Mouse (Mus musculus) forebrain, embryonic 14.5 days (tissue): ENCODE measurements around the gene Synm. TPM values are rescaled to one million over a fixed set of nuclear protein-coding genes. Genes with fewer than 3 reads are reported as not detected.

Experiments
- ATAC-seq: fragments of 200-750 bp; cut with Nextera tagmentation; 2 replicates; pipeline ENCODE4 v1.8.0; 2017; ENCODE audit warnings: mild to moderate bottlenecking, moderate library complexity
- DNase-seq: peaks from one replicate; pipeline ENCODE4 v3.0.0-alpha.2; 2015; ENCODE audit warnings: low spot score
- H3K27ac ChIP-seq: fragments of 300-500 bp; sonication (generic); 2 replicates; pipeline ENCODE4 v1.5.1; 2014; ENCODE audit warnings: low read depth, mild to moderate bottlenecking, control low read depth, low read length, moderate library complexity
- H3K27me3 ChIP-seq: fragments of 300-500 bp; sonication (generic); replicated peaks from 2 replicates; pipeline ENCODE4 v1.6.1; 2014; ENCODE audit warnings: low read length, control low read depth, mixed read lengths; ENCODE audit not compliant: control insufficient read depth, insufficient read depth
- H3K36me3 ChIP-seq: fragments of 300-500 bp; sonication (generic); 2 replicates; pipeline ENCODE4 v1.6.1; 2014; ENCODE audit warnings: low read length, control low read depth; ENCODE audit not compliant: control insufficient read depth, insufficient read depth
- H3K4me1 ChIP-seq: fragments of 300-500 bp; sonication (generic); 2 replicates; pipeline ENCODE4 v1.6.1; 2014; ENCODE audit warnings: antibody characterized with exemption, low read length, control low read depth; ENCODE audit not compliant: control insufficient read depth, insufficient read depth
- H3K4me2 ChIP-seq: fragments of 300-500 bp; sonication (generic); 2 replicates; pipeline ENCODE4 v1.6.1; 2014; ENCODE audit warnings: mild to moderate bottlenecking, control low read depth, low read length
- H3K4me3 ChIP-seq: fragments of 300-500 bp; sonication (generic); 2 replicates; pipeline ENCODE4 v1.5.1; 2014; ENCODE audit warnings: low read depth, low read length, control low read depth
- H3K9ac ChIP-seq: fragments of 300-500 bp; sonication (generic); 2 replicates; pipeline ENCODE4 v1.6.1; 2014; ENCODE audit warnings: mild to moderate bottlenecking, low read length, control low read depth, moderate library complexity
- H3K9me3 ChIP-seq: fragments of 300-500 bp; sonication (generic); replicated peaks from 2 replicates; pipeline ENCODE4 v1.6.1; 2016; ENCODE audit warnings: low read length, control low read depth, mixed read lengths; ENCODE audit not compliant: control insufficient read depth
- WGBS: fragments of 180-500 bp; shearing (Covaris S2); extraction: QIAGEN DNeasy Blood & Tissue Kit; methylation state at CpG from one replicate; pipeline ENCODE4 v1.1.7; 2014; 5-methylcytosine and 5-hydroxymethylcytosine counted together
- polyA plus RNA-seq: library from polyadenylated mRNA; unstranded; fragments of >200 nt; fragmentation: Nextera tagmentation; extraction: Ambion mirVana; gene quantifications from 2 replicates; pipeline ENCODE4 v1.2.1, GENCODE M21; 2014

Synm gene
- polyA plus RNA-seq, 1 experiment from 2014 or later = 1.4 TPM

DNA sequence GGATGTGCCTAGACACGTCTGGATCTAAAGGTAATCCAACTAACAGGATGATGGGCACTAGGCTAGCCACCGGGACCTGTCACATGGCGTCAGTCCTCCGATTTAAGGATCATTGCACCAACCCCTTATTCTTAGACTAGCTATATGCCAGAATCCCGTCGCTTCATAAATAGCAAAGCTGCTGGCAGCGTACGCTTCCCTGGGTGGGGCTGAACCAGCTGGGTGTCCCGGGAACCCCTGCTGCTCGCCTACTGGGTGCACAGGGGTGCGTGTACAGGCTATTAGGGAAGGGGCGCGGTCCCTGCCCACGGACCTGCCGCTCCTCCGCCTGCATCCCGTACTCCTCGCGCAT is 1.1 kb downstream of the Synm start:
- under 1% methylated on average over 19 of the region's 19 CpGs for WGBS
- Histone ChIP-seq H3K27ac (no peak overlapping the region; the same call in 1 of the 2 replicates), H3K4me3 (peak overlapping the region; percentile 55), H3K4me2 (peak overlapping the region; percentile 98), H3K9me3 (no peaks in the 10 kb centered on the region), H3K27me3 (0 out of 2 replicates have a peak, but pooled peaks cover 12% of the 10 kb centered on the region), H3K36me3 (no peaks in the 10 kb centered on the region), H3K9ac (peak overlapping the region; percentile 62), H3K4me1 (no peaks in the 10 kb centered on the region)
- DNase-seq (no peak), ATAC-seq (no peak)

DNA sequence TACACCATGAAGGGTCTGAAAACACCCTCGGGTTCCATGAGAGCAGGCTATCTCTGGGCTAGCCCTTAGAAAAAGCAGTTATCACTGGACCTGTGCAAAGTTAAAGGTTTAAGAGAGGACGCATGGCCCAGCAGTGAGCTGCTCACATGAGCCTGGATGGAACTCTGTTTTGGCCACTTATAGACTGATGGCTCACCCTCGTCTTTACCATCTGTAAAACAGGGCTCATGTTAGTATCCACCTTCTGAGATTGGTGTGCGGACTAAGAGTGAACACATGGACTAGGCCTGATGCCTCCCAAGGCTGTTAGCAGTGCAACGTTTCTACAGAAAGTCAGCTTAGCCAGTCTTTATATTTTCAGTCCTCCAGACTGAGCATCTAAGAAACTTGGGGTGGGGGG is 2.9 kb downstream of the Synm start:
- WGBS = 60% methylated on average over 5 of the region's 5 CpGs
- 0 out of 2 replicates have a peak, but pooled peaks cover 12% of the 10 kb centered on the region for H3K27me3 ChIP-seq
- ATAC-seq (no peak), DNase-seq (no peak)
- H3K9me3 ChIP-seq = no peaks in the 10 kb centered on the region
- no peak overlapping the region for H3K9ac ChIP-seq
- H3K27ac ChIP-seq = no peak overlapping the region
- H3K36me3 ChIP-seq = no peaks in the 10 kb centered on the region
- no peak overlapping the region for H3K4me3 ChIP-seq
- no peak overlapping the region for H3K4me2 ChIP-seq
- H3K4me1 ChIP-seq = no peaks in the 10 kb centered on the region

DNA sequence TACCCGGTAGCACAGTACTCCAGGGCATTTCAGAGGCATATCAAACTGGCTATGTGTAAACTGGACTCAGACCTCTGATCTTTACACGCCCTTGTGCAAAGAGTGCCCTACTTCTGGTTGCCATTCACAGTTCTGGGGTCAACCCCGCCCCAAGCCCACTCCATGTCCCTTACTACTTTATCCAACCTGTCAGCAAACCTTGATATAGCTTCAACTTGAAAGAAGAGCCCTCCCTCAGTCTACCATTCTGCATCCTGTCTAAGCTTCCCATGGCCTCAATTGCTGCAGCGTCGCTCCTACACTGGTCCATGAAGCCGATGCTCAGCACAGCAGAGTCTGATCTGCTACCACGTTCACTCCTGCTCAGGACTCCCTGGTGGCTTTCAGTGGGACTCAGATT is 4.2 kb downstream of the Synm start:
- 80% methylated on average over 7 of the region's 7 CpGs for WGBS
- DNase-seq (no peak), ATAC-seq (no peak)
- Histone ChIP-seq H3K4me2 (no peak overlapping the region), H3K27ac (no peak overlapping the region), H3K4me1 (no peaks in the 10 kb centered on the region), H3K9me3 (no peaks in the 10 kb centered on the region), H3K9ac (no peak overlapping the region), H3K27me3 (0 out of 2 replicates have a peak, but pooled peaks cover 12% of the 10 kb centered on the region), H3K4me3 (no peak overlapping the region), H3K36me3 (no peaks in the 10 kb centered on the region)

DNA sequence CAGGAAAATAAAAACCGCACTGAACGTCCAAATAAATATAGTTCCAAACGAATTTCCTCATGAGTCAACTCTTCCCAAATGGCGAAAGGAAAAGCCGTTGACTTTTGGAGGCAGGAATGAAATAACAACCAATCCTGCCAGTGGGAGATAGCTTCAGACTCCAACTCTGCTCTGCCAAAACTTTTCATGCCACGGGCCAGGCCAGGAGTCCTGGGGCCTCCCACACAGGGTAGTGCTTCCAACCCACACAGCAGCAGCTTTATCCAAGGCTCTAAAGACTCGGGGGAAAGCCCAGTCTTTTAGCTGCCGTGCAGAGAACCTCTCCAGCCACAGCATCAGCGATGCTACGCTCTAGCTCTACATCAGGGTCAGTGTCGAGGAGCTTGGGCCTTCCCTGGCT is 4.9 kb downstream of the Synm start:
- H3K9me3 ChIP-seq = no peaks in the 10 kb centered on the region
- H3K27me3 ChIP-seq = 0 out of 2 replicates have a peak, but pooled peaks cover 12% of the 10 kb centered on the region
- H3K4me2 ChIP-seq = no peak overlapping the region
- no peaks in the 10 kb centered on the region for H3K4me1 ChIP-seq
- no peak for ATAC-seq
- no peak overlapping the region for H3K4me3 ChIP-seq
- 76% methylated on average over 11 of the region's 11 CpGs for WGBS
- H3K36me3 ChIP-seq = no peaks in the 10 kb centered on the region
- no peak overlapping the region for H3K27ac ChIP-seq
- H3K9ac ChIP-seq = no peak overlapping the region
- no peak for DNase-seq

- ATAC-seq (no peak), DNase-seq (peak; percentile 33)
These were observed 9.9 kb downstream of the Synm start for GRCm38 (mm10) chr7:67749441-67750239.

GRCm38 (mm10) chr7:67747731-67748305 is 11.7 kb downstream of the Synm start:
- H3K36me3 ChIP-seq = no peaks in the 10 kb centered on the region
- 97% methylated on average over 4 of the region's 4 CpGs for WGBS
- no peak for DNase-seq

More at GRCm38 (mm10) chr7:67749441-67750239, 9.9 kb downstream of the Synm start:
- Histone ChIP-seq H3K36me3 (no peaks in the 10 kb centered on the region), H3K27me3 (no peaks in the 10 kb centered on the region), H3K4me3 (no peak overlapping the region), H3K4me2 (no peak overlapping the region), H3K9me3 (no peaks in the 10 kb centered on the region), H3K4me1 (no peaks in the 10 kb centered on the region; the same call in 1 of the 2 replicates), H3K27ac (no peak overlapping the region), H3K9ac (no peak overlapping the region)
- WGBS = 80% methylated on average over 4 of the region's 4 CpGs

DNA sequence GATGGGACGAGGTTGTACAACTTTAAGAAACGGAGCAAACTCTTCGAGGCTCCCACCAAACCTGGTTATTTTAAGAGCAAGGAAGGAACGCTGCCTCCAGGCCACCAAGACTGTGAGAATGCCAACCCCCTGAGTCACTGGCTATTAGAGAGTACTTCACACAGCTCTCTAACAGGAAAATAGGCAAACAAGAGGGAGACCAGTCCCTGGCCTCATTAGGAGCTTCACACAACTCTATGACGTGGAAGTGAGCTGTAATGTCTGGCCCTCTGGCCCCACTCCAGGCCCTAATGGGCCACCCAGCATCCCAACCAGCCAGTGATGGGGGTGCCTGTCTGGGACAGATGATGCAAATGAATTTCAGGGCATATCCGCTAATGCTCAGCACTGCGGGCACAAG is 17.8 kb downstream of the Synm start:
- no peak overlapping the region for H3K9ac ChIP-seq
- ATAC-seq = peak; percentile 78

More at GRCm38 (mm10) chr7:67747731-67748305, 11.7 kb downstream of the Synm start:
- H3K27me3 ChIP-seq = no peaks in the 10 kb centered on the region
- no peaks in the 10 kb centered on the region; the same call in 1 of the 2 replicates for H3K4me1 ChIP-seq
- H3K9ac ChIP-seq = no peak overlapping the region
- H3K4me2 ChIP-seq = no peak overlapping the region
- no peak overlapping the region for H3K4me3 ChIP-seq
- no peak for ATAC-seq
- H3K9me3 ChIP-seq = no peaks in the 10 kb centered on the region
- H3K27ac ChIP-seq = no peak overlapping the region

GRCm38 (mm10) chr7:67740796-67741195 is 18.7 kb downstream of the Synm start:
- DNase-seq = no peak
- Histone ChIP-seq H3K4me3 (no peak overlapping the region), H3K9me3 (no peaks in the 10 kb centered on the region), H3K4me1 (0 out of 2 replicates have a peak, but pooled peaks cover 3% of the 10 kb centered on the region), H3K27ac (no peak overlapping the region), H3K27me3 (no peaks in the 10 kb centered on the region), H3K4me2 (no peak overlapping the region), H3K9ac (no peak overlapping the region), H3K36me3 (no peaks in the 10 kb centered on the region)
- WGBS = 89% methylated on average over 5 of the region's 5 CpGs
- ATAC-seq = no peak

More for the DNA sequence above, 17.8 kb downstream of the Synm start:
- Histone ChIP-seq H3K4me1 (0 out of 2 replicates have a peak, but pooled peaks cover 3% of the 10 kb centered on the region), H3K27me3 (no peaks in the 10 kb centered on the region), H3K9me3 (no peaks in the 10 kb centered on the region), H3K4me3 (no peak overlapping the region), H3K36me3 (no peaks in the 10 kb centered on the region), H3K4me2 (no peak overlapping the region), H3K27ac (no peak overlapping the region)
- DNase-seq = peak; percentile 69
- WGBS = 45% methylated on average over 7 of the region's 7 CpGs

DNA sequence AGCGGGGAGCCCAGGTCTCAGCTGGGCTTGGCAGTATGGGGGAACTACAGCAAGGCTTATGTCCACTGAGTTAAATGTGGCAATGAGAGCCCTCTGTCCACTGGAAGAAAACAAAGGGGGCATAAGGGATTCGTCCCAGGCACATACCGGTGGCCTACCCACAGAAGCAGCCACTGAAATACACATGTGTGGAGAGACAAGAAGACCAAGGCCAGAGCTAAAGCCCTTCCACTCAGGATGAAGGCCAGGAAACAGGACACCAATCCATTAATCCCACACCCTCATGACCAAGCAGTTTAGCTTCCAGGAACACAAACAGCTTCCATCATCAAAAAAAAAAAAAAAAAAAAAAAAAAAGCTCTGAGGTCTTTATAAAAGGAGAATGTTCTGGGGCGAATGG is 19.2 kb downstream of the Synm start:
- Histone ChIP-seq H3K4me2 (no peak overlapping the region), H3K27me3 (no peaks in the 10 kb centered on the region), H3K36me3 (no peaks in the 10 kb centered on the region), H3K4me1 (0 out of 2 replicates have a peak, but pooled peaks cover 3% of the 10 kb centered on the region), H3K27ac (no peak overlapping the region), H3K9ac (no peak overlapping the region), H3K9me3 (no peaks in the 10 kb centered on the region), H3K4me3 (no peak overlapping the region)
- WGBS = 90% methylated on average over 4 of the region's 4 CpGs
- ATAC-seq (no peak), DNase-seq (no peak)
